Mouse (Mus musculus): Measurements from ENCODE around the gene Tm2d3. TPM values are rescaled to one million over a fixed set of nuclear protein-coding genes. Genes with fewer than 3 reads are reported as not detected.

Tm2d3 gene
- polyA plus RNA-seq (2012; rRNA removed), result 114 and 173 TPM in 2 replicates

DNA sequence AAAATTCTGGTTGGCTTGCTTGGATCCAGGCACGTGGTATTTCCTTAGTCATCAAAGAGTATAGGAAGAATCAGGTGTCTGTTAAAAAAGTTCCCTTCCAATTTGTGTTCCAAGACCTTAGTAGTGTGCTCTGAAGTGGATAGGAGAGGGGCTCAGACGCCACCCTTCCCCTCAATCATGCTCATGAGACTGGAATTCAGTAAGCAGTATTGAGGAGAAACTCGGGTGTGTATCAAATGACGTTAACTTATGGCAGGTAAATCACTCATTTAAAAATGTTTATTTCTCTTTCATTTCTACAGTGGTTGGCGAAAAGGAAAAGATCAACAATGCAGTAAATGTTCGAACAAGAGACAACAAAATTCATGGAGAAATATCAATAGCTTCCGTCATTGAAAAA lies at the start of gene Tm2d3:
Tm2d3 (plus strand) TSS at position 301 of the 400 bp plus-strand sequence.

DNA sequence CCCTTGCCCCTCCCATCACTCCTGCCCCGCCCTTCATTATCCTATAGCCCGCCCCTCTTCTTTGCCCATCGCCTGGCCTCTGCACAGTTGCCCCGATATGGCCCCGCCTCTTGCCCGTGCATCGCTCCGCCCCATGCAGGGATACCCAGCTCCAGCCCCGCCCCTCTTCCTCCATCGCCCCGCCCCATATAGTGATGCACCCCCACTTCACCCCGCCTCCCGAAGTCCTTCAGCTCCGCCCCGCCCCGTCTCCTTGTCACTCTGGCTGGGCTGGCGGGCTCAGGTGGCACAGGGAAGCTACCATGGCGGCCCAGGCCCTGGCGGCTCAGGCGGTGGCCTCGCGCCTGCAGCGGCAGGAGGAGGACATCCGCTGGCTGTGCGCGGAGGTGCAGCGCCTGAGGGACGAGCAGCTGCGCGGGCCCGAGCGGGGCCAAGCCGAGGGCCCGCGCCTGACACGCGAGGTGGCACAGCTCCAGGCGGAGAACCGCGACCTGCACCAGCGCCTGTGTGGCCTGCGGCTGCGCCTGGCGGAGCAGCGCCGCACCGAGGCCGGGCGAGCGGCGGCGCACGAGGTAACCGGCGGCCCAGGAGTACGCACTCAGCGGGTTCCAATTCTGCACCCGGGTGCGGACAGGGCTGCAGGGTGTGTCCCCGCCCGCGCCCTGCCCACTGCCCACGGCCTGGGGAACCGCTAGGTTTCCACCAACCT lies 46.2 kb upstream of the Tm2d3 start, which contains the start of gene Tarsl2:
Tarsl2 (plus strand) TSS at position 256 of the 709 bp plus-strand sequence.

Other genes with a start within 250 kb of the Tm2d3 start
- 18.2 and 24.9 TPM in 2 replicates for gene Tjp1, start 163.4 kb upstream of the Tm2d3 start, polyA plus RNA-seq (2012; rRNA removed)
- 10.5 and 13.5 TPM in 2 replicates for gene Tarsl2, start 46.3 kb upstream of the Tm2d3 start, polyA plus RNA-seq (2012; rRNA removed)
- 26.2 and 27.5 TPM in 2 replicates for gene Pcsk6, start 170.6 kb downstream of the Tm2d3 start, polyA plus RNA-seq (2012; rRNA removed)

Measured in ovary, adult 2 months (tissue).